Mouse (Mus musculus): ENCODE results near the gene Zfp652.

DNA sequence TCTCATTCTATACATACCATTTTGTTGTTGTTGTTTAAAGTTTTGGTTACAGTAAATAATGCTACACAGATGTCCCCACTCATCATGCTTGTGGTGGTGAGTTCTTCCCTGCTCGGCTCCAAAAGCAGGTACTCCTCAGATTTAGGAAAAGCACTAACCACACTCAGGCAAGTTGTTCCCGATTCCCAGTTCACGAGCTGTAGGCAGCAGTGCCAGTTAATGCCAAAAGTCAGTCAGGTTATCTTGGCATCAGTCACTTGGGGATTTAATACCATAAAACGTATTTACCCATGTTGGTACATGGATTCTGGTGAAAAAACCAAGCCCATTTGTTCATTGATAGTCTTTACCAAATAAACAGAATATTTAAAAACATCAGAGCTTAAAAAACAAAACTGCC lies 13.7 kb downstream of the Zfp652 start:
- TF ChIP-seq GATA1 (IDR thresholded peaks at IDR 0.05; ENCODE audit: borderline replicate concordance, low read length) (no peak), CTCF (IDR thresholded peaks at IDR 0.05; ENCODE audit: low read depth, low read length) (no peak), TAL1 (conservative IDR thresholded peaks at IDR 0.05; ENCODE audit: low read depth, low read length) (no peak), GATA2 (IDR thresholded peaks at IDR 0.05; ENCODE audit: borderline replicate concordance, low read depth, low read length) (no peak)

Measured in G1E (cell line).